Mouse (Mus musculus) kidney, embryonic 16.5 days (tissue): ENCODE measurements around the gene Plcb1. TPM values are rescaled to one million over a fixed set of nuclear protein-coding genes. Genes with fewer than 3 reads are reported as not detected.

ENCODE experiments used
- ATAC-seq: fragments of 200-750 bp; cut with Nextera tagmentation; 2 replicates; pipeline ENCODE4 v1.8.0; 2017; ENCODE audit warnings: moderate TSS enrichment; ENCODE audit not compliant: low FRiP score, low TSS enrichment
- H3K27ac ChIP-seq: fragments of 300-500 bp; sonication (generic); 2 replicates; pipeline ENCODE4 v1.5.1; 2014; ENCODE audit warnings: low read length
- H3K27me3 ChIP-seq: fragments of 300-500 bp; sonication (generic); 2 replicates; pipeline ENCODE4 v1.6.1; 2014; ENCODE audit warnings: low read length, control low read depth, mixed read lengths; ENCODE audit not compliant: insufficient read depth
- H3K36me3 ChIP-seq: fragments of 300-500 bp; sonication (generic); 2 replicates; pipeline ENCODE4 v1.6.1; 2014; ENCODE audit warnings: low read length, control low read depth, mixed read lengths; ENCODE audit not compliant: insufficient read depth
- H3K4me1 ChIP-seq: fragments of 300-500 bp; sonication (generic); 2 replicates; pipeline ENCODE4 v1.6.1; 2014; ENCODE audit warnings: low read length, control low read depth, mixed read lengths; ENCODE audit not compliant: insufficient read depth
- H3K4me2 ChIP-seq: fragments of 300-500 bp; sonication (generic); replicated peaks from 2 replicates; pipeline ENCODE4 v1.6.1; 2014; ENCODE audit warnings: low read depth, low read length
- H3K4me3 ChIP-seq: fragments of 300-500 bp; sonication (generic); 2 replicates; pipeline ENCODE4 v1.5.1; 2014; ENCODE audit warnings: mild to moderate bottlenecking, low read length
- H3K9ac ChIP-seq: fragments of 300-500 bp; sonication (generic); replicated peaks from 2 replicates; pipeline ENCODE4 v1.6.1; 2014; ENCODE audit warnings: low read length
- H3K9me3 ChIP-seq: fragments of 300-500 bp; sonication (generic); 2 replicates; pipeline ENCODE4 v1.6.1; 2016; ENCODE audit warnings: low read length, control low read depth
- WGBS: fragments of 180-500 bp; shearing (Covaris S2); extraction: QIAGEN DNeasy Blood & Tissue Kit; methylation state at CpG from one replicate; pipeline ENCODE4 v1.1.7; 2014; 5-methylcytosine and 5-hydroxymethylcytosine counted together
- polyA plus RNA-seq: library from polyadenylated mRNA; unstranded; fragments of >200 nt; fragmentation: Nextera tagmentation; extraction: Ambion mirVana; gene quantifications from 2 replicates; pipeline ENCODE4 v1.2.1, GENCODE M21; 2015

Plcb1 gene
- polyA plus RNA-seq, 1 experiment from 2014 or later: 20.3 TPM

GRCm38 (mm10) chr2:135187659-135188058, 401.8 kb downstream of the Plcb1 start:
- no peaks in the 10 kb centered on the region for H3K27me3 ChIP-seq
- H3K27ac ChIP-seq: no peak overlapping the region
- H3K4me3 ChIP-seq: no peak overlapping the region
- ATAC-seq: no peak
- H3K36me3 ChIP-seq: no peaks in the 10 kb centered on the region
- 61% methylated on average over 6 of the region's 6 CpGs for WGBS
- H3K9ac ChIP-seq: no peak overlapping the region
- H3K9me3 ChIP-seq: no peaks in the 10 kb centered on the region
- no peaks in the 10 kb centered on the region for H3K4me1 ChIP-seq
- no peak overlapping the region for H3K4me2 ChIP-seq

- ATAC-seq: no peak
- H3K4me2 ChIP-seq: no peak overlapping the region
- WGBS: 83% methylated on average over 3 of the region's 3 CpGs
These were observed 415.0 kb downstream of the Plcb1 start for GRCm38 (mm10) chr2:135200830-135201229.

GRCm38 (mm10) chr2:135202390-135202789, 416.5 kb downstream of the Plcb1 start:
- Histone ChIP-seq H3K4me2 (no peak overlapping the region), H3K4me1 (0 out of 2 replicates have a peak, but pooled peaks cover 4% of the 10 kb centered on the region), H3K9me3 (no peaks in the 10 kb centered on the region), H3K27ac (no peak overlapping the region), H3K36me3 (no peaks in the 10 kb centered on the region), H3K9ac (no peak overlapping the region), H3K4me3 (no peak overlapping the region), H3K27me3 (no peaks in the 10 kb centered on the region)
- 62% methylated on average over 4 of the region's 4 CpGs for WGBS
- no peak for ATAC-seq

More at GRCm38 (mm10) chr2:135200830-135201229, 415.0 kb downstream of the Plcb1 start:
- no peak overlapping the region for H3K4me3 ChIP-seq
- no peak overlapping the region for H3K9ac ChIP-seq
- no peak overlapping the region for H3K27ac ChIP-seq
- no peaks in the 10 kb centered on the region for H3K9me3 ChIP-seq
- H3K27me3 ChIP-seq: no peaks in the 10 kb centered on the region
- no peaks in the 10 kb centered on the region for H3K36me3 ChIP-seq
- H3K4me1 ChIP-seq: 0 out of 2 replicates have a peak, but pooled peaks cover 4% of the 10 kb centered on the region

- ATAC-seq: no peak
- Histone ChIP-seq H3K4me2 (no peak overlapping the region), H3K9me3 (no peaks in the 10 kb centered on the region), H3K4me3 (no peak overlapping the region), H3K4me1 (0 out of 2 replicates have a peak, but pooled peaks cover 1% of the 10 kb centered on the region), H3K27me3 (no peaks in the 10 kb centered on the region), H3K9ac (no peak overlapping the region), H3K27ac (no peak overlapping the region), H3K36me3 (no peaks in the 10 kb centered on the region)
- WGBS: 84% methylated on average over 11 of the region's 11 CpGs
These were observed 418.6 kb downstream of the Plcb1 start for GRCm38 (mm10) chr2:135204141-135205120.

GRCm38 (mm10) chr2:135208890-135209289, 423.0 kb downstream of the Plcb1 start:
- Histone ChIP-seq H3K4me2 (no peak overlapping the region), H3K36me3 (no peaks in the 10 kb centered on the region), H3K9me3 (no peaks in the 10 kb centered on the region), H3K9ac (no peak overlapping the region), H3K27me3 (no peaks in the 10 kb centered on the region), H3K4me1 (no peaks in the 10 kb centered on the region), H3K27ac (no peak overlapping the region), H3K4me3 (no peak overlapping the region)
- 86% methylated on average over 1 of the region's 1 CpGs for WGBS
- no peak for ATAC-seq

- H3K4me2 ChIP-seq: no peak overlapping the region
- no peaks in the 10 kb centered on the region for H3K9me3 ChIP-seq
- H3K36me3 ChIP-seq: no peaks in the 10 kb centered on the region
- no peak overlapping the region for H3K4me3 ChIP-seq
- ATAC-seq: no peak
- no peaks in the 10 kb centered on the region for H3K27me3 ChIP-seq
- no peak overlapping the region for H3K9ac ChIP-seq
- no peaks in the 10 kb centered on the region for H3K4me1 ChIP-seq
- 59% methylated on average over 4 of the region's 4 CpGs for WGBS
- H3K27ac ChIP-seq: no peak overlapping the region
These were observed 429.0 kb downstream of the Plcb1 start for GRCm38 (mm10) chr2:135214746-135215448.

GRCm38 (mm10) chr2:135219406-135219805, 433.5 kb downstream of the Plcb1 start:
- Histone ChIP-seq H3K9ac (no peak overlapping the region), H3K27me3 (no peaks in the 10 kb centered on the region), H3K36me3 (no peaks in the 10 kb centered on the region), H3K4me1 (no peaks in the 10 kb centered on the region), H3K27ac (no peak overlapping the region), H3K4me2 (no peak overlapping the region), H3K4me3 (no peak overlapping the region), H3K9me3 (no peaks in the 10 kb centered on the region)
- 86% methylated on average over 3 of the region's 3 CpGs for WGBS
- no peak for ATAC-seq

- H3K4me2 ChIP-seq: no peak overlapping the region
- H3K9ac ChIP-seq: no peak overlapping the region
- no peaks in the 10 kb centered on the region for H3K27me3 ChIP-seq
- WGBS: 56% methylated on average over 3 of the region's 3 CpGs
- no peak for ATAC-seq
- no peak overlapping the region; the same call in 1 of the 2 replicates for H3K27ac ChIP-seq
- no peak overlapping the region for H3K4me3 ChIP-seq
- no peaks in the 10 kb centered on the region for H3K4me1 ChIP-seq
- no peaks in the 10 kb centered on the region for H3K9me3 ChIP-seq
- H3K36me3 ChIP-seq: no peaks in the 10 kb centered on the region
These were observed 439.7 kb downstream of the Plcb1 start for GRCm38 (mm10) chr2:135225604-135226025.

GRCm38 (mm10) chr2:135230262-135230661, 444.4 kb downstream of the Plcb1 start:
- ATAC-seq: no peak

More at GRCm38 (mm10) chr2:135230262-135230661, 444.4 kb downstream of the Plcb1 start:
- H3K27ac ChIP-seq: no peak overlapping the region
- no peak overlapping the region for H3K4me3 ChIP-seq
- no peaks in the 10 kb centered on the region for H3K9me3 ChIP-seq
- no peaks in the 10 kb centered on the region for H3K27me3 ChIP-seq
- H3K4me1 ChIP-seq: no peaks in the 10 kb centered on the region
- H3K4me2 ChIP-seq: no peak overlapping the region
- no peaks in the 10 kb centered on the region for H3K36me3 ChIP-seq
- WGBS: 84% methylated on average over 3 of the region's 3 CpGs
- no peak overlapping the region for H3K9ac ChIP-seq
